Mouse (Mus musculus): ENCODE data around the gene Ttc14.

The Ttc14 gene

GRCm38 (mm10) chr3:33799617-33800512, at the start of gene Ttc14:
Ttc14 (plus strand) TSS chr3:33799832.
- DNase-seq (ENCODE audit: low read depth, low spot score), result peak; percentile 96

DNA sequence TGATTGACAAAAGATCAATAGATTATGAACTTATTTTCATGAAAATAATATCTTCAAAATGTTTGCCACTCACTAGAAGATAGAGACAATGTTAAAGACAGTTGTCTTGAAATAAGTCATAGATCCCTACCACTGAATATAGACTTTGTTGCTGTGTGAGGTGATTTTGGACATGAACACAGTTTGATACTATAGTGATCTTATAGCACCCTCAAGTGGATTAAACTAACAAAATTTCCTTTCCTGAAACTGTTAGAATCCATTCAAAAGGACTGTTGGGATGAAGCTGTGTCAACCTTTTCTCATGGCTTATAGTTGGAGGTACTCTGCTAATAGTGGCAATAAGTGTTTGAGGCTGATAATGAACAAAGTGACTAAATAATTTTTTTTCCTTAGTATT, 8.7 kb upstream of the Ttc14 start:
- DNase-seq (ENCODE audit: low read depth, low spot score), result no peak

GRCm38 (mm10) chr3:33800513-33800820, 835 bp downstream of the Ttc14 start:
- DNase-seq (ENCODE audit: low read depth, low spot score), result no peak

DNA sequence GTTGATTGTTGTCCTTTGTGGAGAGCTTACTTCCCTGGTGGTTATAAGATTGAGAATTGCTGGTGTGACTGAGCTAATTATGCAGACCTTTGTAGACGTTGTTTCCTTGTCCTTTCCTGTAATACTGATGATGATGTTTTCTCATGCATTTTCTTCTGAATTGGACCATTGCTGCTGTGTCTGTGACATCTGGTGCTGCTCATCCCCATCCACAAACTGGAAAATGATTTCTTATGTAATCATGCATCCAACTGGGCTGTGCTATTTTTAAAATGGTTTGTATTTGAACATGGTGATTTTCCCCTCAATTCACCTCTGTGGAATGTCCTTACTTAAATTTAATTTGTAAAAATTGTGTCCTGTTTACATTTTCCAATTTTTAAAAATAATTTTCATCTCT, 7.5 kb downstream of the Ttc14 start:
- DNase-seq (ENCODE audit: low read depth, low spot score), result no peak

DNA sequence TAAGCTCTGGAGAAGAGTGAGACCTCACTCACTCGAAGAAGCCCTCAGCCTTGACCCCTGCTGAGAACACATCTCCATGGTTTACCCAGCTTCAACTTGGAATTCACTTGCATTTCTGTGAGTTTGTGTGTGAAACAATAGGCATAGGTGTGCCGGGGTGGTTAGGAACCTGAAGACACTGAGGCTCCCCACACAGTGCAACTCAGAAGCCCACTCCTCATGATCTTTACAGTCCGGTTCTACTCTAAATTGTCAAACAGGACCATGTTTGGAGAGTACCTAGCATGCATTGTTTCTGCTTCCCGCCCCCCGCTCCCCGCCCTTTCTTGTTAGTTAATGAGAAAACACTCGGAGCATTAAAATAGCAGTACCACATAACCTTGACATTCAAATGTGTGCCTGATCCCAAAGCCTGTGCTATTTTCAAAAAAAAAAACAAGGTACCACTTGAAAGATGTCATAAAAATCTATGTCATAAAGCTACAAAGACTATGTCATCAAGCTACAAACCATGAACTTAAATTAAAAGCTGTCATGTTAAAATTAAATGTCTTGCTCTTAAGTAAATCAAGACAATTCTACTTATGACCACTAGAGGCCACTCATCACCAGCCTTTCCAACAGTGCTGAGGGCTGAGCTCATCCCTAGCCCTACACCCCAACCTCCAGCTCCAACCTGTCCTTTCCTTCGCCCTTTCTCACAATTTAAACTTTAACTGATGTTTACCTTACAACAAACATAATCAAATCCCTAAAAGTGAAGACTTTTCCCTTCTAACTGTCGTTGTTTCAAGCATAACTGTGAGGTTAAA, 24.7 kb downstream of the Ttc14 start:
- peak; percentile 43 for DNase-seq (ENCODE audit: low read depth, low spot score)

DNA sequence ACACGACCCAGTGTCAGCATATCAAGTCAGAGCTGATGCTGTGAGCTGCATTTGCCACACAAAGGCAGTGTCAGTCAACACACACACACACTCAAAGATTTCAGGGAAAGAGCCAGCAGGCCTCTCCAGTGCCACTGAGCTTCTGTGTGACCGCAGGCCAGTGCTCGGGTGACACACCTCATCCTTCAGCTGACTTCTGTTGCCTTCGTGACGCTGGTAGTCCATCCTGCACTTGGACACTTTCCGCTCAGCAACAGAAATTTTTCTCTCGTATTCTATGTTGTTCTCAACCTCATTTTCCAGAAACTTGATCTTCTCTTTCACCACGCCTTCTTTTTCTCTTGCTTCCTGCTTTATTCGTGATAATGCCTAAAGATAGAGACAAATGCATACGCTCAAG, 32.7 kb downstream of the Ttc14 start:
- DNase-seq (ENCODE audit: low read depth, low spot score), result no peak

GRCm38 (mm10) chr3:33836576-33836975, 36.9 kb downstream of the Ttc14 start:
- DNase-seq (ENCODE audit: low read depth, low spot score), result no peak

- no peak for DNase-seq (ENCODE audit: low read depth, low spot score)
These were observed 39.2 kb downstream of the Ttc14 start for GRCm38 (mm10) chr3:33838877-33839276.

- peak; percentile 53 for DNase-seq (ENCODE audit: low read depth, low spot score)
These were observed 44.4 kb downstream of the Ttc14 start, which contains the start of gene Ccdc39 for GRCm38 (mm10) chr3:33843801-33844632. Ccdc39 (minus strand) TSS chr3:33844310.

GRCm38 (mm10) chr3:33846639-33847038, 47.0 kb downstream of the Ttc14 start:
- DNase-seq (ENCODE audit: low read depth, low spot score), result no peak

- no peak for DNase-seq (ENCODE audit: low read depth, low spot score)
These were observed 51.2 kb downstream of the Ttc14 start for GRCm38 (mm10) chr3:33850856-33851255.

DNA sequence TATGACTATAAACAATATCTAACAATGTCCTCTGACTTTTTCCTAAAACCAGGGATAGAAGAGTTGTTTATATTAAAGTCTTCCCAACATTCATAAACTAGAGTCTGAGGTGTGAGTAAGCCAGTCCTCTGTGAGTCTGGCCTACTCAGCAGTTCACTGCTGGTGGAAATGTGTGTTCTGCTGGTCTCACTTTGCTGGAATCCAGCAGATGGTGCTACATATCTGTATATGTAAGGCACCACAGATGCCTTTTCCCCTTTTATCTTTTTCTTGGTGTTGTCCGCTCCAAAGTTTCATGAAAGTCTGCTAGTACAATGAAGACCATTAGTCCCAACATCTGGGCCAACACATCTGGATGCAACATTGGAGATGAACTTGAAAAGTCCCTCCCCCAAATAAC, 53.4 kb downstream of the Ttc14 start:
- no peak for DNase-seq (ENCODE audit: low read depth, low spot score)

- DNase-seq (ENCODE audit: low read depth, low spot score), result no peak
These were observed 59.3 kb downstream of the Ttc14 start for GRCm38 (mm10) chr3:33858939-33859338.

GRCm38 (mm10) chr3:33864000-33864540, 64.4 kb downstream of the Ttc14 start:
- DNase-seq (ENCODE audit: low read depth, low spot score), result no peak

Data from retina, postnatal 7 days (tissue).